Mouse (Mus musculus): ENCODE data around the gene Hoxa6. TPM values are rescaled to one million over a fixed set of nuclear protein-coding genes. Genes with fewer than 3 reads are reported as not detected.

Hoxa6 gene
- polyA plus RNA-seq, 1 experiment from 2014 or later = 0.95 TPM

GRCm38 (mm10) chr6:52217459-52217768 lies 8.9 kb upstream of the Hoxa6 start:
- DNase-seq (ENCODE audit: low spot score) = peak; percentile 64
- Histone ChIP-seq H3K27me3 (replicated peaks; ENCODE audit: insufficient read depth, low read length) (peaks cover 86% of the 10 kb centered on the region), H3K27ac (ENCODE audit: low read length) (no peak overlapping the region), H3K9ac (replicated peaks; ENCODE audit: low read depth) (0 out of 2 replicates have a peak overlapping the region, but pooled peaks have one; percentile 19), H3K4me2 (replicated peaks; ENCODE audit: low read depth, low read length) (peak overlapping the region; percentile 57), H3K9me3 (ENCODE audit: low read length) (no peaks in the 10 kb centered on the region), H3K4me3 (ENCODE audit: low read depth, low read length) (peak overlapping the region; percentile 39), H3K4me1 (ENCODE audit: insufficient read depth, low read depth, low read length) (peaks cover 12% of the 10 kb centered on the region), H3K36me3 (ENCODE audit: insufficient read depth, low read length) (no peaks in the 10 kb centered on the region)
- under 1% methylated on average over 25 of the region's 25 CpGs for WGBS
- peak; percentile 49 for ATAC-seq
- TF ChIP-seq CTCF (IDR thresholded peaks at IDR 0.05) (no peak), EP300 (IDR thresholded peaks at IDR 0.05) (no peak)

GRCm38 (mm10) chr6:52216691-52217458 lies 8.4 kb upstream of the Hoxa6 start:
- Histone ChIP-seq H3K9ac (replicated peaks; ENCODE audit: low read depth) (no peak overlapping the region), H3K27ac (ENCODE audit: low read length) (no peak overlapping the region), H3K27me3 (replicated peaks; ENCODE audit: insufficient read depth, low read length) (peaks cover 86% of the 10 kb centered on the region), H3K9me3 (ENCODE audit: low read length) (no peaks in the 10 kb centered on the region), H3K4me3 (ENCODE audit: low read depth, low read length) (peak overlapping the region; percentile 39), H3K36me3 (ENCODE audit: insufficient read depth, low read length) (no peaks in the 10 kb centered on the region), H3K4me1 (ENCODE audit: insufficient read depth, low read depth, low read length) (peaks cover 13% of the 10 kb centered on the region), H3K4me2 (replicated peaks; ENCODE audit: low read depth, low read length) (peak overlapping the region; percentile 57)
- no peak for TF ChIP-seq CTCF (IDR thresholded peaks at IDR 0.05)
- no peak for TF ChIP-seq EP300 (IDR thresholded peaks at IDR 0.05)
- DNase-seq (ENCODE audit: low spot score) = no peak
- 4% methylated on average over 59 of the region's 60 CpGs for WGBS
- ATAC-seq = no peak

- Histone ChIP-seq H3K9ac (replicated peaks; ENCODE audit: low read depth) (no peak overlapping the region), H3K9me3 (ENCODE audit: low read length) (no peaks in the 10 kb centered on the region), H3K4me3 (ENCODE audit: low read depth, low read length) (peak overlapping the region; percentile 39; the same call in 1 of the 2 replicates), H3K4me1 (ENCODE audit: insufficient read depth, low read depth, low read length) (peaks cover 13% of the 10 kb centered on the region), H3K27ac (ENCODE audit: low read length) (no peak overlapping the region), H3K36me3 (ENCODE audit: insufficient read depth, low read length) (no peaks in the 10 kb centered on the region), H3K27me3 (replicated peaks; ENCODE audit: insufficient read depth, low read length) (peaks cover 85% of the 10 kb centered on the region), H3K4me2 (replicated peaks; ENCODE audit: low read depth, low read length) (peak overlapping the region; percentile 57)
- no peak for TF ChIP-seq CTCF (IDR thresholded peaks at IDR 0.05)
- TF ChIP-seq EP300 (IDR thresholded peaks at IDR 0.05) = no peak
- 7% methylated on average over 30 of the region's 30 CpGs for WGBS
- DNase-seq (ENCODE audit: low spot score) (no peak), ATAC-seq (no peak)
Measured at GRCm38 (mm10) chr6:52215771-52216535, 7.4 kb upstream of the Hoxa6 start.

GRCm38 (mm10) chr6:52215070-52215469 lies 6.5 kb upstream of the Hoxa6 start:
- WGBS = 51% methylated on average over 3 of the region's 3 CpGs
- H3K4me3 ChIP-seq (ENCODE audit: low read depth, low read length) = no peak overlapping the region
- no peak for ATAC-seq
- no peaks in the 10 kb centered on the region for H3K9me3 ChIP-seq (ENCODE audit: low read length)
- DNase-seq (ENCODE audit: low spot score) = no peak
- no peak for TF ChIP-seq CTCF (IDR thresholded peaks at IDR 0.05)
- H3K4me1 ChIP-seq (ENCODE audit: insufficient read depth, low read depth, low read length) = peaks cover 13% of the 10 kb centered on the region
- peaks cover 78% of the 10 kb centered on the region for H3K27me3 ChIP-seq (replicated peaks; ENCODE audit: insufficient read depth, low read length)
- no peaks in the 10 kb centered on the region for H3K36me3 ChIP-seq (ENCODE audit: insufficient read depth, low read length)
- no peak overlapping the region for H3K4me2 ChIP-seq (replicated peaks; ENCODE audit: low read depth, low read length)
- no peak overlapping the region for H3K27ac ChIP-seq (ENCODE audit: low read length)
- H3K9ac ChIP-seq (replicated peaks; ENCODE audit: low read depth) = no peak overlapping the region

GRCm38 (mm10) chr6:52214271-52214670 lies 5.7 kb upstream of the Hoxa6 start:
- Histone ChIP-seq H3K4me2 (replicated peaks; ENCODE audit: low read depth, low read length) (no peak overlapping the region), H3K9ac (replicated peaks; ENCODE audit: low read depth) (no peak overlapping the region), H3K9me3 (ENCODE audit: low read length) (no peaks in the 10 kb centered on the region), H3K27me3 (replicated peaks; ENCODE audit: insufficient read depth, low read length) (peaks cover 77% of the 10 kb centered on the region), H3K36me3 (ENCODE audit: insufficient read depth, low read length) (no peaks in the 10 kb centered on the region), H3K4me1 (ENCODE audit: insufficient read depth, low read depth, low read length) (peaks cover 13% of the 10 kb centered on the region), H3K4me3 (ENCODE audit: low read depth, low read length) (no peak overlapping the region), H3K27ac (ENCODE audit: low read length) (no peak overlapping the region)
- DNase-seq (ENCODE audit: low spot score) = no peak
- TF ChIP-seq CTCF (IDR thresholded peaks at IDR 0.05) (no peak), EP300 (IDR thresholded peaks at IDR 0.05) (no peak)
- WGBS = 26% methylated on average over 5 of the region's 5 CpGs
- no peak for ATAC-seq

GRCm38 (mm10) chr6:52213119-52213986 lies 4.8 kb upstream of the Hoxa6 start, which contains the start of the genes Hoxa3 and Gm28308:
Gene Hoxa3, minus strand, starts transcription at chr6:52213336.
Gene Gm28308, minus strand, starts transcription at chr6:52213339.
- Histone ChIP-seq H3K4me3 (ENCODE audit: low read depth, low read length) (peak within 1 kb of the TSS; percentile 48), H3K4me1 (ENCODE audit: insufficient read depth, low read depth, low read length) (peaks cover 13% of the 10 kb centered on the region), H3K27ac (ENCODE audit: low read length) (peak within 1 kb of the TSS; percentile 76), H3K27me3 (replicated peaks; ENCODE audit: insufficient read depth, low read length) (peaks cover 73% of the 10 kb centered on the region), H3K9ac (replicated peaks; ENCODE audit: low read depth) (0 out of 2 replicates have a peak within 1 kb of the TSS, but pooled peaks have one; percentile 32), H3K4me2 (replicated peaks; ENCODE audit: low read depth, low read length) (peak within 1 kb of the TSS; percentile 61), H3K9me3 (ENCODE audit: low read length) (no peaks in the 10 kb centered on the region), H3K36me3 (ENCODE audit: insufficient read depth, low read length) (no peaks in the 10 kb centered on the region)
- DNase-seq (ENCODE audit: low spot score) (peak; percentile 80), ATAC-seq (peak; percentile 23)
- TF ChIP-seq EP300 (IDR thresholded peaks at IDR 0.05) = no peak
- no peak for TF ChIP-seq CTCF (IDR thresholded peaks at IDR 0.05)
- WGBS = 8% methylated on average over 38 of the region's 38 CpGs
